Mouse (Mus musculus) natural killer cell, adult 2 months (primary cell): ENCODE results near the gene Hhipl2.
"Not testable (repeated sequence)": the region's sequence is repeated elsewhere in the genome, so short reads cannot be mapped to it uniquely, and the experiment has no call there.

Experiments used
- DNase-seq, 2 experiments: peaks; one replicate each; pipeline ENCODE4 v3.0.0; 2022; ENCODE audit warnings: low spot score in 2 of 2

The Hhipl2 gene

GRCm38 (mm10) chr1:183417873-183418272, at the start of gene Hhipl2:
Gene Hhipl2 (plus strand): TSS chr1:183418215.
- no peak for DNase-seq

GRCm38 (mm10) chr1:183368601-183369400, 49.2 kb upstream of the Hhipl2 start:
- peak in 1 of 2 experiments; percentile 5 for DNase-seq

- peak; percentile 87 to 91 for DNase-seq
Measured at GRCm38 (mm10) chr1:183369427-183370014, 48.5 kb upstream of the Hhipl2 start, which contains the start of gene Mia3. Gene Mia3 (minus strand): TSS chr1:183369553.

GRCm38 (mm10) chr1:183374728-183375127, 43.3 kb upstream of the Hhipl2 start:
- no peak for DNase-seq

- DNase-seq = no peak
Measured at GRCm38 (mm10) chr1:183377045-183377444, 41.0 kb upstream of the Hhipl2 start.

- no peak for DNase-seq
Measured at GRCm38 (mm10) chr1:183378321-183378941, 39.6 kb upstream of the Hhipl2 start.

GRCm38 (mm10) chr1:183379376-183379775, 38.6 kb upstream of the Hhipl2 start:
- not testable (repeated sequence) for DNase-seq

GRCm38 (mm10) chr1:183381816-183382215, 36.2 kb upstream of the Hhipl2 start:
- DNase-seq = no peak

GRCm38 (mm10) chr1:183382621-183383020, 35.4 kb upstream of the Hhipl2 start:
- no peak for DNase-seq

- not testable (repeated sequence) for DNase-seq
Measured at GRCm38 (mm10) chr1:183387421-183387820, 30.6 kb upstream of the Hhipl2 start.

GRCm38 (mm10) chr1:183388426-183389406, 29.3 kb upstream of the Hhipl2 start, which contains the start of gene Taf1a:
Gene Taf1a (plus strand): TSS chr1:183388981.
- peak; percentile 82 to 89 for DNase-seq

GRCm38 (mm10) chr1:183403396-183403795, 14.6 kb upstream of the Hhipl2 start:
- DNase-seq = no peak

- DNase-seq = no peak
Measured at GRCm38 (mm10) chr1:183414081-183414727, 3.8 kb upstream of the Hhipl2 start.

- no peak for DNase-seq
Measured at GRCm38 (mm10) chr1:183419741-183420140, 1.7 kb downstream of the Hhipl2 start.

GRCm38 (mm10) chr1:183420296-183420695, 2.3 kb downstream of the Hhipl2 start:
- no peak for DNase-seq

- DNase-seq = no peak
Measured at GRCm38 (mm10) chr1:183424100-183424499, 6.1 kb downstream of the Hhipl2 start.

GRCm38 (mm10) chr1:183434918-183435317, 16.9 kb downstream of the Hhipl2 start:
- no peak for DNase-seq

GRCm38 (mm10) chr1:183439036-183439435, 21.0 kb downstream of the Hhipl2 start:
- peak; percentile 38 to 52 for DNase-seq

- DNase-seq = peak; percentile 26 to 59
Measured at GRCm38 (mm10) chr1:183442015-183442774, 24.2 kb downstream of the Hhipl2 start.

GRCm38 (mm10) chr1:183453066-183453465, 35.1 kb downstream of the Hhipl2 start:
- DNase-seq = no peak
